ENCODE assay signal across 7 mouse cellular contexts in the genomic region with DNA sequence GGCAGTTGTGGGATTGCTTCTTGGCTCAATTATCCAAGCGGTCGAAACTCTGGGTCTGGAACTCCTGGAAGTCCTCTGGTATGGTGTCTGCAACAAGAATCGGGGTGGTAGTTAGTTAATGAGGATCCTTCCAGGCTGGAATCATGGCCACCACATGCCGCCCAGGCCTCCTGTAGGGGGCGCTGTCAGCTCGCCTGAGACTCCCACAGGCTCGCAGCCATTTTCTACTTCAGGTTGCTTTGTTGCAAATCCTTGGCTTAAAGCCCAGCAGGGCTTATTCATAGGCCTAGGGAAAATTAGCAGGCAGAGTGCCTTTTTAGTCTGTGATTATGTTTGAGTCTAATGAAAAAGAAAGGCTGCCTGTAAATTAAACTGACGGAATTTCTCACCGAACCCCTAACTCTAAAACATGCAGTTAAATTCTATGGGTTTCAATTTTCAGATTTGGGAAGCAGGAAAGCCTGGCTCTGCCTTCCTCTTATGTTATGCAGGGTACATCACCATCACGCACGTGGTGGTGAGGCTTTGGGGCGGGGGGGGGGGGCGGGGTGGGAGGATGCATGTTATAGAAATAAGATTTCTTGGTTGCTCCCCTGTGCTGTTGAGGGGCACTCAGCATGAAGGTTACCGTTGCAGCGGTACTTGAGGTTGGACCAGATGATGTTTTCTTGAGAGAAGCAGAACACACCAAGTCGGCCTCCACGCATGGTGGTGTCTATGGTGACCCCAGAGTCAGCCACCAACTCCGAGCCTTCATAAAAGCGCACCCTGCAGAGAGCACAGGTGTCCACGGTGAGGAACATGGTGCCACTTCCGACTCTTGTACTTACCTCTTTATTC. TPM values are rescaled to one million over a fixed set of nuclear protein-coding genes. Genes with fewer than 3 reads are reported as not detected.
A peak's percentile ranks its signal among the peaks of the same experiment; 100 is the strongest.
DNase-seq lines count a peak whose midpoint lies in the region; ATAC-seq lines count a peak whose summit lies in the region.

No protein-coding gene starts in this region.

- H3K27me3 ChIP-seq in hindbrain, embryonic 13.5 days, result no peaks in the 10 kb centered on the region

- peak; percentile 34 for DNase-seq in WW6 (ENCODE audit: low read depth, low spot score)
- DNase-seq in cerebellum, adult 9-10 months, result peak; percentile 91
- DNase-seq in frontal cortex, adult 2 months (ENCODE audit: extremely low spot score in 1 of 2, low spot score in 1 of 2), result peak; percentile 93 to 98
- DNase-seq in layer of hippocampus, postnatal 36 days, result peak; percentile 91 to 93
- DNase-seq in lung, postnatal 4 days, result peak; percentile 84 to 86
- peak; percentile 95 to 96 for DNase-seq in right cerebral cortex, postnatal 10 days (ENCODE audit: low spot score in 2 of 2)

- ATAC-seq in hindbrain, embryonic 13.5 days (ENCODE audit: low FRiP score), result peak; percentile 81

- H3K36me3 ChIP-seq in hindbrain, embryonic 13.5 days, result no peaks in the 10 kb centered on the region

- WGBS in hindbrain, embryonic 13.5 days, result 64% methylated on average over 21 of the region's 21 CpGs

- no peak overlapping the region for H3K4me2 ChIP-seq in hindbrain, embryonic 13.5 days

- H3K9me3 ChIP-seq in hindbrain, embryonic 13.5 days, result no peaks in the 10 kb centered on the region

- no peak overlapping the region for H3K4me3 ChIP-seq in hindbrain, embryonic 13.5 days

- H3K9ac ChIP-seq in hindbrain, embryonic 13.5 days, result no peak overlapping the region

- peaks cover 7% of the 10 kb centered on the region for H3K4me1 ChIP-seq in hindbrain, embryonic 13.5 days (replicated peaks)

- H3K27ac ChIP-seq in hindbrain, embryonic 13.5 days, result peak overlapping the region; percentile 52

RNA-seq across cellular contexts. Expression of a gene that starts 42.7 kb away (rescaled TPM):
- 2.5 and 3.7 TPM in 2 replicates for polyA plus RNA-seq in frontal cortex, adult 2 months (2012; rRNA removed)
- polyA plus RNA-seq in hindbrain, embryonic 13.5 days (2015; fragmentation: Nextera tagmentation; extraction: Ambion mirVana), result 1.8 TPM in 2 replicates
- 10 to 100 TPM; 17.3 to 21.4 TPM for total RNA-seq in layer of hippocampus, postnatal 36 days (2021)

Comparison
In these comparisons a context has a peak if more than half of its experiments do, and no peak if none do; other contexts are left out.
1. DNase-seq: peak in every context shown above with its lines; median percentile 96 in frontal cortex, adult 2 months; 96 in right cerebral cortex, postnatal 10 days; 92 in layer of hippocampus, postnatal 36 days; 91 in cerebellum, adult 9-10 months; 85 in lung, postnatal 4 days; 34 in WW6.